Comparison of ENCODE assay signal across 10 mouse cellular contexts in the genomic region with DNA sequence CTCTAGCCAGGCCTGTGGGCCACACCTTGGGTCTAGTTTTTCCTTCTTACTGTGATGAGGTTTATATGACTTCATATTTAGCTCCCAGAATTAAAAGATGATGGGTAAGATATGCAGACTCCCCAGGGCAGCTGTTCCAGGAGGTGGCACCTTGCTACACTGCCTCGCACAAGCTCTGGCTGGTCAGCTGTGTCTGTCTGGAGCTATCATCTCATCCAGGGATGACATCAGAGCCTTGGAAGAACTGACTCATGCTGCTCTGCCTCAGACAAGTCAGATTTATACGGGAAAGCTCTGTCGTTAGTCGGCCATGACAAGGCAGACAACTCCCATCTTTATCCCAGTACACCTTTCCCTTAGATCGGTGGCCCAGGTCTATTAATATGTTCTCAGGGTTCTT.
"Had no signal": no experiment of that assay in that cellular context is flagged by ENCODE, and none has a peak within 500 bp of the region (broad histone marks: within the 10 kb centered on the region; RNA-seq: fewer than 3 reads in every experiment).

No protein-coding gene starts in this region.

- H3K36me3 ChIP-seq: limb, embryonic 12.5 days; liver, embryonic 13.5 days; lung, embryonic 15.5 days; midbrain, embryonic 12.5 days had no signal

- H3K27me3 ChIP-seq: limb, embryonic 12.5 days; liver, embryonic 13.5 days; lung, embryonic 15.5 days; midbrain, embryonic 12.5 days had no signal

- H3K27ac ChIP-seq: limb, embryonic 12.5 days; liver, embryonic 13.5 days; lung, embryonic 15.5 days; midbrain, embryonic 12.5 days had no signal

- H3K9ac ChIP-seq: limb, embryonic 12.5 days; liver, embryonic 13.5 days; liver, postnatal 0 days; lung, embryonic 15.5 days; midbrain, embryonic 12.5 days had no signal

- H3K4me2 ChIP-seq: limb, embryonic 12.5 days; liver, embryonic 13.5 days; lung, embryonic 15.5 days; midbrain, embryonic 12.5 days had no signal

- DNase-seq: kidney, postnatal 14 days; layer of hippocampus, postnatal 36 days; liver; liver, embryonic 13.5 days; liver, postnatal 0 days; thymus, adult 18-20 months; thymus, postnatal 14 days had no signal

- H3K9me3 ChIP-seq: limb, embryonic 12.5 days; liver, embryonic 13.5 days; lung, embryonic 15.5 days; midbrain, embryonic 12.5 days had no signal

- H3K4me1 ChIP-seq: limb, embryonic 12.5 days; liver, embryonic 13.5 days; midbrain, embryonic 12.5 days had no signal

- H3K4me3 ChIP-seq: limb, embryonic 12.5 days; liver, embryonic 13.5 days; lung, embryonic 15.5 days; midbrain, embryonic 12.5 days had no signal
